Mouse (Mus musculus) small intestine, adult 2 months (tissue): Measurements from ENCODE around the gene Fgr.

Experiments
- CTCF ChIP-seq: fragments of 200-500 bp; IDR thresholded peaks from 2 replicates; pipeline ENCODE4 v1.5.1; 2012; ENCODE audit warnings: low read depth, mild to moderate bottlenecking, control low read depth, inconsistent platforms, low read length, moderate library complexity, mixed read lengths; ENCODE audit not compliant: insufficient replicate concordance, insufficient read length; ENCODE audit errors: extremely low read depth
- POLR2A ChIP-seq: fragments of 200-500 bp; IDR thresholded peaks from 2 replicates; pipeline ENCODE4 v1.6.1; 2012; ENCODE audit warnings: low read depth, mild to moderate bottlenecking, control low read depth, inconsistent platforms, low read length, moderate library complexity

DNA sequence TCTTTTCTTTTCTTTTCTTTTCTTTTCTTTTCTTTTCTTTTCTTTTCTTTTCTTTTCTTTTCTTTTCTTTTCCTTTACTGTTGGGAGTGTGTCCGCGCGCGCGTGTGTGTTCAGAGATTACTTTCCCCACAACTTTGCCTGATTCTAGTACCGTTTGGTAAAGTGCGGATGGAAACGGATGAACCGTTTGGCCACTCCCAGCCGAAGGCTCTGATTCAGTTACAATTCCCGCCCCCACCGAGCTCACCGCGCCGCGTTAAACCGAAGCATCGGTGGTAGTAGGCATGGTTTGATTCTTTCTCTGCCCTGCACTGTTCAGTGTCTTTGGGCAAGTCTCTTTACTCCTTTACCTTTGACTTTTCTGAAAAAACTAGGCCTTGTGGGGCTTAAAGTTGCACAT is 65.9 kb downstream of the Fgr start:
- no peak for TF ChIP-seq CTCF
- no peak for TF ChIP-seq POLR2A
